Comparison of ENCODE assay signal across 8 mouse cellular contexts in genomic region chr4:136206033-136206893, GRCm38 (mm10). TPM values are rescaled to one million over a fixed set of nuclear protein-coding genes. Genes with fewer than 3 reads are reported as not detected.
A peak's percentile ranks its signal among the peaks of the same experiment; 100 is the strongest.
DNase-seq lines count a peak whose midpoint lies in the region; ATAC-seq and TF ChIP-seq lines count a peak whose summit lies in the region.

Gene Asap3, plus strand, starts transcription at chr4:136206365.

- peaks cover 33% of the 10 kb centered on the region for H3K4me1 ChIP-seq in G1E (ENCODE audit: insufficient read depth, low read depth, low read length)
- H3K4me1 ChIP-seq in forebrain, postnatal 0 days (ENCODE audit: insufficient read depth), result no peaks in the 10 kb centered on the region
- peaks cover 14% of the 10 kb centered on the region for H3K4me1 ChIP-seq in lung, embryonic 16.5 days (replicated peaks; ENCODE audit: control insufficient read depth, insufficient read depth, low read length)

- peak; percentile 86 for DNase-seq in G1E (ENCODE audit: low spot score)
- DNase-seq in cerebellum, adult 18-20 months, result peak; percentile 67 to 68
- peak; percentile 82 for DNase-seq in forebrain, postnatal 0 days
- peak; percentile 98 for DNase-seq in heart, postnatal 4 days
- peak; percentile 63 for DNase-seq in layer of hippocampus, adult 9-10 months (ENCODE audit: low spot score)
- DNase-seq in ovary, postnatal 10 days (ENCODE audit: low spot score), result peak; percentile 86
- peak; percentile 77 to 91 for DNase-seq in thymus, postnatal 10 days (ENCODE audit: low spot score in 2 of 2)

- H3K36me3 ChIP-seq in G1E (replicated peaks), result no peaks in the 10 kb centered on the region
- no peaks in the 10 kb centered on the region for H3K36me3 ChIP-seq in forebrain, postnatal 0 days (ENCODE audit: insufficient read depth)
- no peaks in the 10 kb centered on the region for H3K36me3 ChIP-seq in lung, embryonic 16.5 days (ENCODE audit: control insufficient read depth, insufficient read depth, low read length)

- H3K9ac ChIP-seq in forebrain, postnatal 0 days, result peak within 1 kb of the TSS; percentile 65
- H3K9ac ChIP-seq in lung, embryonic 16.5 days (ENCODE audit: low read length), result peak within 1 kb of the TSS; percentile 88

- TF ChIP-seq CTCF in G1E (IDR thresholded peaks at IDR 0.05; ENCODE audit: low read depth, low read length), result no peak
- peak; percentile 37; the same call in 1 of the 2 replicates for TF ChIP-seq CTCF in forebrain, postnatal 0 days (IDR thresholded peaks at IDR 0.05; ENCODE audit: low read depth)

- WGBS in forebrain, postnatal 0 days, result 4% methylated on average over 54 of the region's 54 CpGs
- under 1% methylated on average over 54 of the region's 54 CpGs for WGBS in lung, embryonic 16.5 days

- peak within 1 kb of the TSS; percentile 73 for H3K4me3 ChIP-seq in G1E (ENCODE audit: low read depth, low read length)
- H3K4me3 ChIP-seq in forebrain, postnatal 0 days (ENCODE audit: low read depth, low read length), result peak within 1 kb of the TSS; percentile 56
- peak within 1 kb of the TSS; percentile 71 for H3K4me3 ChIP-seq in lung, embryonic 16.5 days (ENCODE audit: low read length)

- H3K27ac ChIP-seq in forebrain, postnatal 0 days (ENCODE audit: low read depth, low read length), result no peak within 1 kb of the TSS
- peak within 1 kb of the TSS; percentile 73 for H3K27ac ChIP-seq in lung, embryonic 16.5 days (ENCODE audit: low read length)

- peak; percentile 87 for ATAC-seq in G1E (ENCODE audit: extremely low read depth, insufficient number of reproducible peaks, low FRiP score, poor library complexity, severe bottlenecking)
- peak; percentile 82 for ATAC-seq in forebrain, postnatal 0 days
- peak; percentile 95 for ATAC-seq in lung, embryonic 16.5 days (ENCODE audit: low read depth)

- H3K9me3 ChIP-seq in G1E (replicated peaks), result no peaks in the 10 kb centered on the region
- no peaks in the 10 kb centered on the region for H3K9me3 ChIP-seq in forebrain, postnatal 0 days (ENCODE audit: low read length)
- H3K9me3 ChIP-seq in lung, embryonic 16.5 days (ENCODE audit: control insufficient read depth, low read length), result no peaks in the 10 kb centered on the region

- peak within 1 kb of the TSS; percentile 100 for H3K4me2 ChIP-seq in forebrain, postnatal 0 days (ENCODE audit: low read depth)
- peak within 1 kb of the TSS; percentile 98 for H3K4me2 ChIP-seq in lung, embryonic 16.5 days (ENCODE audit: low read depth, low read length)

- peaks cover 54% of the 10 kb centered on the region for H3K27me3 ChIP-seq in G1E (ENCODE audit: insufficient read depth, low read length)
- H3K27me3 ChIP-seq in forebrain, postnatal 0 days (ENCODE audit: insufficient read depth, low read length), result no peaks in the 10 kb centered on the region
- H3K27me3 ChIP-seq in lung, embryonic 16.5 days (ENCODE audit: control insufficient read depth, insufficient read depth, low read depth, low read length), result no peaks in the 10 kb centered on the region

RNA-seq across cellular contexts. Expression of gene Asap3, which starts in this region (rescaled TPM):
- 0.30 TPM in 1 of 2 replicates, not detected in the other for total RNA-seq in G1E (2014; fragmentation: Nextera tagmentation)
- 0.05 and 0.06 TPM in 2 replicates for total RNA-seq in G1E (2017)
- polyA plus RNA-seq in G1E (2012), result 0.04 and 0.05 TPM in 2 replicates
- 3.5 and 3.8 TPM in 2 replicates for total RNA-seq in forebrain, postnatal 0 days (2014; rRNA removed)
- 2.0 and 2.5 TPM in 2 replicates for polyA plus RNA-seq in forebrain, postnatal 0 days (2015; fragmentation: Nextera tagmentation; extraction: Ambion mirVana)
- 1 to 10 TPM; 3.3 to 3.7 TPM for total RNA-seq in heart, postnatal 4 days (2021)
- polyA plus RNA-seq in lung, embryonic 16.5 days (2015; fragmentation: Nextera tagmentation; extraction: Ambion mirVana), result 8.2 and 9.1 TPM in 2 replicates

Comparison
In these comparisons a context has a peak if more than half of its experiments do, and no peak if none do; other contexts are left out.
1. Peak in DNase-seq, ATAC-seq and H3K4me3 ChIP-seq in G1E; RNA of the gene not detected or under 1 TPM.